Mouse (Mus musculus): ENCODE measurements around the gene Smug1. TPM values are rescaled to one million over a fixed set of nuclear protein-coding genes. Genes with fewer than 3 reads are reported as not detected.
A peak's percentile ranks its signal among the peaks of the same experiment; 100 is the strongest.

Smug1 gene
- polyA plus RNA-seq, 1 experiment from 2014 or later, result 68.0 TPM

DNA sequence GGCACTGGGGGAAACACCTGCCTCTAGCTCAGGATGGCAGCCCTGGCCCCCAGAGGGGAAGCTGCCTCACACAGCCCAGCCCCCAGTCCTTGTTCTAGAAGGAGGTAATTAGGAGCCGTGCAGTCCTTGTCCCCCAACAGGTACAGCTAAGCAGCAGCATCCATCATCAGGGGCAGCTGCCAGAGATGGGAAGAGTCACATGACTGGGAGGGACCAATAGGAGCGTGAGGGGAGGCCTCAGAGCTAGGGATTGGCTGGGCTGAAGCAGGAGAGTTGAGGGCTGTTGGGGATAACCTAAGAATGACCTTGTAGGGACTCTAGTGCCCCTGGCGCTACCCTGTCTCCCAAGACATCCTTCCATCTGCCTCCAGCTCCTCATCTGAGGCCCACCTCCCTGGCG is 33.1 kb downstream of the Smug1 start:
- peaks cover 70% of the 10 kb centered on the region for H3K4me1 ChIP-seq
- H3K27me3 ChIP-seq (replicated peaks), result no peaks in the 10 kb centered on the region
- H3K9me3 ChIP-seq, result 0 out of 2 replicates have a peak, but pooled peaks cover 3% of the 10 kb centered on the region
- 5% methylated on average over 4 of the region's 4 CpGs for WGBS
- H3K27ac ChIP-seq, result peak overlapping the region; percentile 96
- no peak overlapping the region for H3K4me3 ChIP-seq
- H3K9ac ChIP-seq, result no peak overlapping the region
- no peaks in the 10 kb centered on the region for H3K36me3 ChIP-seq
- peak overlapping the region; percentile 46 for H3K4me2 ChIP-seq (replicated peaks)
- ATAC-seq (ENCODE audit: low FRiP score, low read depth), result peak; percentile 57

DNA sequence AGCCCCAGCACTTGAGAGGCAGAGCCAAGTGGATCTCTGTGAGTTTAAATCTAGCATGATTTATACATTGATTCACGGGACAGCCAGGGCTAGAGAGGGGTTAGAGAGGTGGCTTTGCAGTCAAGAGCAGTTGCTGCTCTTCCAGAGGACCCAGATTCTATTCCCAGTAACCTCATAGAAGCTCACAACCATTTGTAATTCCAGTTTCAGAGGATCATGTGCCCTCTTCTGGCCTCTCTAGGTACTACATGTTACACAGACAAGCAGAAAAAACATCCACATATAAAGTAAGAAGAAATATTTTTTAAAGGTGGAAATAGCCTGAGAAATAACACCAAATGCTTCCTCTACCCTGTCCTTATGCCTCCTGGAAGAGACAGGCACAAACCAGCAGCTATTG is 36.2 kb downstream of the Smug1 start:
- Histone ChIP-seq H3K27ac (no peak overlapping the region), H3K36me3 (peaks cover 7% of the 10 kb centered on the region; the same call in 1 of the 2 replicates), H3K4me1 (peaks cover 50% of the 10 kb centered on the region), H3K4me2 (replicated peaks) (no peak overlapping the region), H3K27me3 (replicated peaks) (no peaks in the 10 kb centered on the region), H3K9me3 (0 out of 2 replicates have a peak, but pooled peaks cover 3% of the 10 kb centered on the region), H3K4me3 (no peak overlapping the region), H3K9ac (no peak overlapping the region)
- ATAC-seq (ENCODE audit: low FRiP score, low read depth), result no peak
- 80% methylated on average over 1 of the region's 1 CpGs for WGBS

DNA sequence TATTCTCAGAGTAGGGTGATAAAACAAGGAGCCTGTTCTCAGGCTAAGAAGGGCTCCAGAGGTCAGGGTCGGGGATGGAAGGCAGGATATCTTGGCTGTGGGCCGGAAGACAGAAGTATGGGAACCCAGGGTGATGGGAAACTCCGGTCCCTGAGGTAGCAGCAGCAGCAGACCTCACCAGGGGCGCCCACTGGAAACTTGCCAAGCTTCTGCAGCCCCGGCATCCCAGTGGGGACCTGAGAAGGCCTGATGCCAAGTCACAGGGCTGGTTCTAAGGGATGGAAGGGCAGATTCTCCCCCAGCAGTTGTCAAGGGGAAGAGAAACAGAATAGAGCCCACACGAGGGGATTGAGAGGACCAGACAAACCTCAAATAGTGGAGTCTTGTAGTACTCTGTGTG is 37.6 kb downstream of the Smug1 start:
- H3K4me1 ChIP-seq, result peaks cover 45% of the 10 kb centered on the region
- H3K9ac ChIP-seq, result no peak overlapping the region
- 52% methylated on average over 6 of the region's 6 CpGs for WGBS
- H3K9me3 ChIP-seq, result 0 out of 2 replicates have a peak, but pooled peaks cover 3% of the 10 kb centered on the region
- ATAC-seq (ENCODE audit: low FRiP score, low read depth), result no peak
- H3K4me2 ChIP-seq (replicated peaks), result no peak overlapping the region
- no peak overlapping the region for H3K27ac ChIP-seq
- H3K36me3 ChIP-seq, result peaks cover 7% of the 10 kb centered on the region; the same call in 1 of the 2 replicates
- H3K27me3 ChIP-seq (replicated peaks), result 0 out of 2 replicates have a peak, but pooled peaks cover 2% of the 10 kb centered on the region
- no peak overlapping the region for H3K4me3 ChIP-seq

DNA sequence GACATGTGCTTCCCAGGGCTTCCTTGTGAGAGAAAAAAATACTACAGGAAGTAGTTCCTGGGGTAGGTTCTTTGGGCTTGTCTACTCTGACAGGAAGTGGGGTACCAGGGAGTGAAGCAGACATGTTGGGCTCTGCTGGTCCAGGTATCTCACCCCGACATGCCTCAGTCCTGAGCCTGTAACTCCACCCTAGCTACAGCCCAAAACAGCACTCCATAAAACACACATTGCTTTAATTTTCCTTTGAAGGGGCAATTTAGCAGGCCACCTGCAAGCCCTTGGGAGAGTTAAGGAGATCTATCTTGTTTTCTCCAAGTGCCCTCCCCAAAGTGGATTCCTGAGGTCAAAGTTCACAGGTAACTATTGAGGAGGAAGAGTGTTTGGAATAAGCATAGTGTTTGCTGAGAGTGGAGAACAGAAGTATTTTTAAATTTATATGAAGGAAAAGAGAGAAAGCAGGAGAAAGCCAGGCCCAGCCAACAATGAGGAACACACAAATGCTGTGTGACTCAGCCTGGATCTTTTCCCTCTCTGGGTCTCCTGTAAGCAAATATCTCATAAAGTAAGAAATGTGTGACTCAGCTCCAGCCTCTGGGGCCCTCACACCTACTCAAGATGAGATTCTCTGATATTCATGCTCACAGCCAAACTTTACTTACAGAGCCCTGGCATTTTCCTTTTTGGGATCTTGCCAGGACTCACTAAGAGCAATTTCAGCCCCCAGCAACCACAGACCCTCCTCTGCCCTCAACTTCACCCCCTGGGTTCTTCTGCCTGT is 38.6 kb downstream of the Smug1 start:
- Histone ChIP-seq H3K27ac (no peak overlapping the region), H3K27me3 (replicated peaks) (0 out of 2 replicates have a peak, but pooled peaks cover 2% of the 10 kb centered on the region)

DNA sequence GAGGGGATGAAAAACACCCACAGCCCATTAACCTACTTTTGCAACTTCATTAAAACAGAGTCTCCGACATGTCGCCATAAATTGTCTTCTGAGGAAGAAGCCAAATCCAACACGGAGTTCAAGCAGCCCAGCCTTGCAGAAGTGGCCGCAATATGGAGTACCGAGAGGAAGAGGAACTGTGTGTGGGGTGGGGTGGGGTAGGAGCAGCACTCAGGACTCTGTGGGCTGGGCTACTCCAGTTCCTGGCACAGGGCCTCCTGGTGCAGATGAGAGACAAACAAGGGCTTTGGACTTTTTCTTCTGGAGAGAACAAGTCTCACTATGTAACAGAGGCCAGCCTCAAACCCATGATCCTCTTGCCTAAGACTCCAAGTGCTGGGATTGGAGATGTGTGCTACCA is 40.9 kb downstream of the Smug1 start:
- ATAC-seq (ENCODE audit: low FRiP score, low read depth), result no peak
- Histone ChIP-seq H3K9ac (no peak overlapping the region), H3K9me3 (0 out of 2 replicates have a peak, but pooled peaks cover 3% of the 10 kb centered on the region), H3K27me3 (replicated peaks) (0 out of 2 replicates have a peak, but pooled peaks cover 2% of the 10 kb centered on the region), H3K4me2 (replicated peaks) (no peak overlapping the region), H3K4me1 (peaks cover 55% of the 10 kb centered on the region), H3K36me3 (peaks cover 7% of the 10 kb centered on the region; the same call in 1 of the 2 replicates), H3K4me3 (no peak overlapping the region), H3K27ac (no peak overlapping the region)
- 82% methylated on average over 5 of the region's 5 CpGs for WGBS

More for the DNA sequence above, 38.6 kb downstream of the Smug1 start:
- H3K4me1 ChIP-seq, result peaks cover 43% of the 10 kb centered on the region
- H3K36me3 ChIP-seq, result peaks cover 7% of the 10 kb centered on the region; the same call in 1 of the 2 replicates
- H3K9ac ChIP-seq, result no peak overlapping the region
- no peak overlapping the region for H3K4me3 ChIP-seq
- H3K4me2 ChIP-seq (replicated peaks), result no peak overlapping the region
- H3K9me3 ChIP-seq, result 0 out of 2 replicates have a peak, but pooled peaks cover 3% of the 10 kb centered on the region
- no peak for ATAC-seq (ENCODE audit: low FRiP score, low read depth)
- 16% methylated on average over 1 of the region's 1 CpGs for WGBS

DNA sequence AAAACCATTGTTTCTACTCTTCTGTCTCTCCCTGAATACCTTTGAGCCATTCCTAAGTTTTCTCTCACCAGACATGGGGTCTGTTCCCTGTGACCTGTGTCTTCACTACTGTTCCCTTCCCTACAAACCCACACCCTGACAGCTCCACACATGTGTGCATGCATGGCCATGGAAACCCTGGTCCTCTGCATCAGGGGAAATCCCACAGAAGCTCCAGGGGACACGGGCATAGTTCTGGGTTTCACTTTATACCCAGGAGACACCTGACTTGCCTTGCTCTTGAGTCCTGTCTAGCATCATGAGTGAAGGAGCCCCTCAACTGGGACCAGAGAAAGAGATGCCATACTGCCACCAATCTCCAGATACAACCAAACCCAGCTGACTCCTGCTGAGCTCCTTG is 42.6 kb downstream of the Smug1 start:
- WGBS, result 81% methylated on average over 1 of the region's 1 CpGs
- H3K9ac ChIP-seq, result no peak overlapping the region
- H3K36me3 ChIP-seq, result peaks cover 7% of the 10 kb centered on the region; the same call in 1 of the 2 replicates
- no peak for ATAC-seq (ENCODE audit: low FRiP score, low read depth)
- H3K9me3 ChIP-seq, result no peaks in the 10 kb centered on the region
- H3K4me3 ChIP-seq, result no peak overlapping the region
- H3K4me1 ChIP-seq, result peaks cover 66% of the 10 kb centered on the region
- H3K27me3 ChIP-seq (replicated peaks), result 0 out of 2 replicates have a peak, but pooled peaks cover 2% of the 10 kb centered on the region
- H3K4me2 ChIP-seq (replicated peaks), result no peak overlapping the region
- no peak overlapping the region for H3K27ac ChIP-seq

DNA sequence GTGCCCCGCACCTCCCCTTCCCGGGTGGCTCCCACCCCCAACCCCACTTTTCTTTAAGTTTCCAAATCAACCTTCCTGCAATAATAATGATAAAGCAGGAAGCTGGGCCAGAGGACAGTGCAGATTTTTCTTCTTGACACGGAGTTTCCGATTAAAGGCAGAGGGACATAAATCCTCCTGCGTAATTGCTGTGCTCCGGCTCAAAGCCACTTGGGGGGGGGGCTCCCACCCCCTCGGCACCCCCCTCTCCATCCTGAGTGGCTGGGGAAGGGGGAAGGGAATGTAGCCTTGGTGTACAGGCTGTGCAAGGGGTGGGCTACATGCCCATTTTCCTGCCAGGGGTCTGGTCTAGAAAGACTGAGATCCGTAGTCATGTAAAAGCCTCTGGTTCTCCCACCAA is 43.5 kb downstream of the Smug1 start:
- H3K9me3 ChIP-seq, result no peaks in the 10 kb centered on the region
- H3K4me2 ChIP-seq (replicated peaks), result peak overlapping the region; percentile 20
- peak overlapping the region; percentile 13; the same call in 1 of the 2 replicates for H3K27ac ChIP-seq
- no peak overlapping the region for H3K9ac ChIP-seq
- no peak overlapping the region for H3K4me3 ChIP-seq
- peaks cover 60% of the 10 kb centered on the region for H3K4me1 ChIP-seq
- ATAC-seq (ENCODE audit: low FRiP score, low read depth), result no peak
- 0 out of 2 replicates have a peak, but pooled peaks cover 2% of the 10 kb centered on the region for H3K27me3 ChIP-seq (replicated peaks)
- WGBS, result 24% methylated on average over 8 of the region's 8 CpGs
- H3K36me3 ChIP-seq, result peaks cover 7% of the 10 kb centered on the region; the same call in 1 of the 2 replicates

DNA sequence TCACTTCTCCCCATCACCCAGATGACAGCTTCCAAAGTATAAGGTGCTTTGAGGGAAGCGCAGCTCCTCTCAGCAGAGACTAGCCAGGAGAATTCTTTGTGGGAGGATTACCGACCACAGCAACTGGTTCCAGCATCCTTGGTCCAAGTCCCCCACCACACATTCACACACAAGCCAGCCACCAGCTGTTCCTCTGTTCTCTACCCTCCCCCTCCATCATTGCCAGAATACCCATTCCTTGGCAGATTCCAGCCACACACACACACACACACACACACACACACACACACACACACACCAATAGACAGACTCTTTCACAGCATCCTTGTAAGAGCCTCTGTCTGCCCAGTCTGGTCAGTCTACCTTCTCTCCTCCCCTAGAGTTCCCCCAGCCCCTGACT is 44.5 kb downstream of the Smug1 start:
- ATAC-seq (ENCODE audit: low FRiP score, low read depth), result no peak
- no peaks in the 10 kb centered on the region for H3K9me3 ChIP-seq
- H3K4me2 ChIP-seq (replicated peaks), result peak overlapping the region; percentile 5
- peak overlapping the region; percentile 13; the same call in 1 of the 2 replicates for H3K27ac ChIP-seq
- 0 out of 2 replicates have a peak, but pooled peaks cover 2% of the 10 kb centered on the region for H3K27me3 ChIP-seq (replicated peaks)
- H3K9ac ChIP-seq, result 0 out of 2 replicates have a peak overlapping the region, but pooled peaks have one; percentile 29
- H3K4me1 ChIP-seq, result peaks cover 60% of the 10 kb centered on the region
- no peak overlapping the region for H3K4me3 ChIP-seq
- WGBS, result 40% methylated on average over 2 of the region's 2 CpGs
- peaks cover 7% of the 10 kb centered on the region; the same call in 1 of the 2 replicates for H3K36me3 ChIP-seq

DNA sequence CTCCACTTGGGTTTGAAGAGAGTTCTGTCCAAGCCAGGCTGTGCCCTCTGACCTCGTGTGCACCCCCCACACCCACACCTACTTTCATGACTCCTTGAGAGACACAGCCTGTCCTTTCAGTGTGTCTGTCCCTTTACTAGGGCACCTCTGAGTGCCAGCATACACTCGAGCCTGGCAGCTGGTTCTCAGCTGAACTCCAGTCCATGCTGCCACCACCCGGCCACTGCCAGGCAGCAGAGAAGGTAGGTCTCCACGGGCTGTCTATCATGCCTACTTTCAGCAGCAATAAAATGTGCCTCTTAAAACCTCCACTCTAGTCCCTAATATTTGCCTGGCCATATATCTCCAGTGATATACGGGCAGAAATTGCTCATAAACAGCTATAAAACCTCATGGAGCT is 45.5 kb downstream of the Smug1 start:
- Histone ChIP-seq H3K27me3 (replicated peaks) (0 out of 2 replicates have a peak, but pooled peaks cover 2% of the 10 kb centered on the region), H3K9ac (no peak overlapping the region), H3K27ac (0 out of 2 replicates have a peak overlapping the region, but pooled peaks have one; percentile 13), H3K4me2 (replicated peaks) (peak overlapping the region; percentile 31), H3K4me1 (peaks cover 60% of the 10 kb centered on the region), H3K36me3 (no peaks in the 10 kb centered on the region; the same call in 1 of the 2 replicates), H3K4me3 (no peak overlapping the region), H3K9me3 (no peaks in the 10 kb centered on the region)
- 29% methylated on average over 5 of the region's 5 CpGs for whole genome bisulfite sequencing
- ATAC-seq (ENCODE audit: low FRiP score, low read depth), result peak; percentile 15; the same call in 1 of the 2 replicates

DNA sequence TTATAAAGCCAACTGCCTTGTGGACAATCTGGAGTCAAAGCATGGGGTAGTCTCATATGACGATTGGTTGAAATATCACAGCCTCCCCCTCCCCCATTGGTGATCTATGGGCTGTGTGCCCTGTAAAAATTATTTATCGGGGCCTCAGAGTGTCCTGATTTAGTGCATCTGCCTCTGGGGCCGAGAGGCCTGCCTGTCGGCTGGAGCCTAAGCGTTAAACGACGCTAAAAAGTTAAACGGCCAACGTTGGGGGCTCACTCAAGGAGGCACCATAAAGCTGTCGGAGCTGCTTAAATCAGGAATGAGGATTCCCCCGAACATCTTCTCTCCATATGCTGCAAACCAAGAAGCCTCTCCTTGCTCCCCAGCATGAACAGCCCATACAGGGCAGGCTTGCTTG is 46.3 kb downstream of the Smug1 start:
- H3K4me1 ChIP-seq, result peaks cover 61% of the 10 kb centered on the region
- H3K9me3 ChIP-seq, result no peaks in the 10 kb centered on the region
- no peak overlapping the region for H3K4me3 ChIP-seq
- 0 out of 2 replicates have a peak, but pooled peaks cover 2% of the 10 kb centered on the region for H3K27me3 ChIP-seq (replicated peaks)
- H3K4me2 ChIP-seq (replicated peaks), result peak overlapping the region; percentile 31
- WGBS, result 12% methylated on average over 11 of the region's 11 CpGs
- 0 out of 2 replicates have a peak, but pooled peaks have one; percentile 19 for ATAC-seq (ENCODE audit: low FRiP score, low read depth)
- H3K9ac ChIP-seq, result no peak overlapping the region
- H3K27ac ChIP-seq, result peak overlapping the region; percentile 13; the same call in 1 of the 2 replicates
- H3K36me3 ChIP-seq, result no peaks in the 10 kb centered on the region; the same call in 1 of the 2 replicates

DNA sequence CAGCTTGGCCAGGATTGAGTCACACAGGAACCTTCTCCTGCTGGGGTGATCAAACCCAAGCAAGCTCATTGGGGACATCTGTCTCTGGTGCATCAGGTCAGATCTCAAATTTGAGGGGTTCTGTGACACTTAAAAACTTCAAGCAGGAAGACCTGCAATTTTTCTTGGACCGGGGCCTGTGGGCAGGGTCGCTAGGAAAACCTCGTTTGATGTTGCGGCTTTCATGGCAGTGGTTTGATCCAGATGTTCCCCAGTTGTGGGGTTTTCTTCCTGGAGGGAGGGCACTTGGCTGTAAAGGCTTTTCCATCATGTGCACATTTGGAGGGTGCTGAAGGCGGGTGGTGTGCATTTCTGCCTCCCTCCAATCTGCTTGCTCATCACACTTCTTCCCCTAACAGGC is 51.2 kb downstream of the Smug1 start:
- no peaks in the 10 kb centered on the region for H3K9me3 ChIP-seq
- H3K36me3 ChIP-seq, result no peaks in the 10 kb centered on the region
- WGBS, result 67% methylated on average over 5 of the region's 5 CpGs
- H3K9ac ChIP-seq, result 0 out of 2 replicates have a peak overlapping the region, but pooled peaks have one; percentile 36
- H3K4me3 ChIP-seq, result no peak overlapping the region
- ATAC-seq (ENCODE audit: low FRiP score, low read depth), result no peak
- H3K4me1 ChIP-seq, result peaks cover 34% of the 10 kb centered on the region
- no peaks in the 10 kb centered on the region for H3K27me3 ChIP-seq (replicated peaks)
- H3K27ac ChIP-seq, result no peak overlapping the region
- peak overlapping the region; percentile 32; the same call in 1 of the 2 replicates for H3K4me2 ChIP-seq (replicated peaks)

DNA sequence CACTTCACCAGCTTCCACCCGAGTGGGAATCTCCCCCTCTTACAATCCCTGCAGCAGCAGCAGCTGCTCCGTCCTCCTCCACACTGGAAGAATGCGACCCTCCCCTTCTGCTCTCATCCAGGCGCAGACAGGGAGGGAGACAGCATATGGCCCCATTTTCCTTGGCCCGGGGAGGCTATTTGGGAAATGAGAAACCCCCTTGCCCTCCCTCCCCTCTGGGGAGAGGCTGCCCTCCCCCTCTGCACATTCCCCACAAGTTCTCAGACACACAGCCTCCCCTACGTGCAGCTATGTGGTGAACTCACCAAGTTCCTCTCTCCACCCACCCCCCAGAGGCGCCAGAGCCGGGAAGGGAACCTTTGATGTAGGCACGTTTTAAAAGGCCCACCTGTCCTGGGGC is 51.6 kb downstream of the Smug1 start:
- H3K9ac ChIP-seq, result 0 out of 2 replicates have a peak overlapping the region, but pooled peaks have one; percentile 36
- no peak overlapping the region for H3K4me3 ChIP-seq
- H3K36me3 ChIP-seq, result no peaks in the 10 kb centered on the region
- no peak overlapping the region for H3K27ac ChIP-seq
- peak overlapping the region; percentile 32 for H3K4me2 ChIP-seq (replicated peaks)
- H3K27me3 ChIP-seq (replicated peaks), result no peaks in the 10 kb centered on the region
- H3K9me3 ChIP-seq, result no peaks in the 10 kb centered on the region
- ATAC-seq (ENCODE audit: low FRiP score, low read depth), result peak; percentile 60
- 4% methylated on average over 9 of the region's 9 CpGs for WGBS
- H3K4me1 ChIP-seq, result peaks cover 31% of the 10 kb centered on the region
